Mouse (Mus musculus): ENCODE data around the gene Wdtc1. TPM values are rescaled to one million over a fixed set of nuclear protein-coding genes. Genes with fewer than 3 reads are reported as not detected.

The Wdtc1 gene
- polyA plus RNA-seq, 1 experiment from 2014 or later, result 11.9 TPM

DNA sequence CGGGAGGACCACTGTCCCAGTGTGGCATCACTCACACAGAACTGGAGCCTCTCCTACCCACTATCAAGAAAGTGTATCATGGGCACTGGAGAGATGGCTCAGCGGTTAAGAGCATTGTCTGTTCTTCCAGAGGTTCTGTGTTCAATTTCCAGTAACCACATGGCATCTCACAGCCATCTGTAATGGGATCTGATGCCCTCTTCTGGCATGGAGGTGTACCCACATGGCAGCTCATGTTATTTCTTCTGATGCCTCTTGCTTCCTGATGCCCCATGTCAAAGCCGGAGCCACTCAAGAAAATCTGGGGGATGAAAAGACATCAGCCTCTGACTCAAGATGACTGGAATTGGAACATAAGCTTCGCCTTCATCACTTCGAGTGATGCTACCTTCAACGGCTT is 7.6 kb downstream of the Wdtc1 start:
- WGBS, result 82% methylated on average over 6 of the region's 6 CpGs
- no peaks in the 10 kb centered on the region for H3K9me3 ChIP-seq
- H3K4me3 ChIP-seq, result no peak overlapping the region
- no peaks in the 10 kb centered on the region for H3K4me1 ChIP-seq
- no peaks in the 10 kb centered on the region for H3K36me3 ChIP-seq
- no peak overlapping the region for H3K9ac ChIP-seq
- H3K4me2 ChIP-seq, result no peak overlapping the region
- ATAC-seq (ENCODE audit: extremely low read depth, insufficient number of reproducible peaks, low FRiP score, low TSS enrichment), result no peak
- no peak overlapping the region for H3K27ac ChIP-seq (replicated peaks)
- peaks cover 11% of the 10 kb centered on the region; the same call in 1 of the 2 replicates for H3K27me3 ChIP-seq (replicated peaks)

DNA sequence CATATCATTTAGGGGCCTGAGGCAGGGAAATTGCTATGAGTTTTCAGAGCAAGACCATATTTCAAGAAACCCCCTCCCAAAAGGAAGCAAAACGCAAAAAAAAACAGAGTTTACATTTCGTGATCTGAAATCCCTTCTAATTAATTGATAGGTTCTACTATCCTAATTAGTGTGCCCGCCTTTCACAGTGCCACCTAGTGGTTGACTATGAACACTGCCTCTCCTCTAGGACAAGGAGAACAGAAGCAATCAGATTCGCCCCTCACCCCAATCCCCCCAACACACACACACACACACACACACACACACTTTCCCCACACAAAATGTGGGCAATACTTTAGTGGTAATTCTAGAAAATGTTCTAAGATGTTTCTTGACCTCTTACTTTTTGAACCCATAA is 9.2 kb downstream of the Wdtc1 start:
- no peaks in the 10 kb centered on the region for H3K36me3 ChIP-seq
- H3K9me3 ChIP-seq, result no peaks in the 10 kb centered on the region
- H3K9ac ChIP-seq, result no peak overlapping the region
- peaks cover 3% of the 10 kb centered on the region; the same call in 1 of the 2 replicates for H3K4me1 ChIP-seq
- no peak overlapping the region for H3K27ac ChIP-seq (replicated peaks)
- 8% methylated on average over 4 of the region's 4 CpGs for WGBS
- no peak overlapping the region for H3K4me2 ChIP-seq
- no peak overlapping the region for H3K4me3 ChIP-seq
- peaks cover 11% of the 10 kb centered on the region; the same call in 1 of the 2 replicates for H3K27me3 ChIP-seq (replicated peaks)
- ATAC-seq (ENCODE audit: extremely low read depth, insufficient number of reproducible peaks, low FRiP score, low TSS enrichment), result no peak

DNA sequence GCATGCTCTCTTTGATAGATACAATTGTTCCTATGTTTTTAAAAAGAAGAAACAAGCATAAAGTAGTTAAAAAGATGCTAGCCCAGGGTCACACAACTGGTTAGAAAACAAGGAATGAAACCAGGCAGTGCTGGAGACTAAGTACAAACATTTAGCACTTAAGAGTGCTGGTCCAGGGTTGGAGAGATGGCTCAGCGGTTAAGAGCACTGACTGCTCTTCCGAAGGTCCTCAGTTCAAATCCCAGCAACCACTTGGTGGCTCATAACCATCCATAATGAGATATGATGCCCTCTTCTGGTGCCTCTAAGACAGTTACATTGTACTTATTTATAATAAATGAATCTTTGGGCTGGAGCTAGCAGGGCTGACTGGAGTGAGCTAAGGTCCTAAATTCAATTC is 13.1 kb downstream of the Wdtc1 start:
- Histone ChIP-seq H3K27me3 (replicated peaks) (peaks cover 11% of the 10 kb centered on the region; the same call in 1 of the 2 replicates), H3K4me1 (peaks cover 14% of the 10 kb centered on the region), H3K27ac (replicated peaks) (no peak overlapping the region), H3K4me3 (no peak overlapping the region), H3K9ac (no peak overlapping the region), H3K9me3 (no peaks in the 10 kb centered on the region), H3K36me3 (peaks cover 1% of the 10 kb centered on the region; the same call in 1 of the 2 replicates), H3K4me2 (no peak overlapping the region)
- no peak for ATAC-seq (ENCODE audit: extremely low read depth, insufficient number of reproducible peaks, low FRiP score, low TSS enrichment)
- 80% methylated on average over 2 of the region's 2 CpGs for WGBS

DNA sequence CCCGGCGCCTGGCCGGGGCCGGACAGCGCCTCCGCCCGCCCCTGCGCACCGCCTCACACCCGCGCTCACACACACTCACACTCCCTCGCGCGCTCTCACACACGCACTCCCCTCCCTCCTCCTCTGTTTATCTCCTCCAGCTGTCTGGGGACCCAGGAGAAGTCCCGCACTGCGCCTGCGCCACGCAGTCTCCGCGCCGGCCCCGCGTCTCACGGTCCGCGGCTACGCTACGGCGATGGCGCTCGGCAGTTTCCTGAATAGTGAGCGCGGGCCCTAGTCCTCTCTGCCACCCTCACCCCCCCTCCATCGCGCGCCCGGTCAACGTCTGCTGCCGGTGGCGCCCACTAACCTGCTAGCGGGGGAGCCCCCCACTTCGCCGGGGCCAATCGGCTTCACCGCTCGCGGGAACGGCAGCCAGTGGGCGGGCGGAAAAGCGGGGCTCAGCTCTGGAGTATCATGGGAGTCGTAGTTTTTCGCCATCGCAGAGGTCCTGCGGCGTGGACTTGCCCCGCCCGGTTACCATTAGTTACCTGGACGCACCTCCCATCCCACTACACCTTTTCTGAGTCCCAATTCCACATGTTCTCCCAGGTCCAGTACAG is 14.0 kb downstream of the Wdtc1 start:
- peaks cover 11% of the 10 kb centered on the region; the same call in 1 of the 2 replicates for H3K27me3 ChIP-seq (replicated peaks)
- under 1% methylated on average over 55 of the region's 60 CpGs for WGBS

DNA sequence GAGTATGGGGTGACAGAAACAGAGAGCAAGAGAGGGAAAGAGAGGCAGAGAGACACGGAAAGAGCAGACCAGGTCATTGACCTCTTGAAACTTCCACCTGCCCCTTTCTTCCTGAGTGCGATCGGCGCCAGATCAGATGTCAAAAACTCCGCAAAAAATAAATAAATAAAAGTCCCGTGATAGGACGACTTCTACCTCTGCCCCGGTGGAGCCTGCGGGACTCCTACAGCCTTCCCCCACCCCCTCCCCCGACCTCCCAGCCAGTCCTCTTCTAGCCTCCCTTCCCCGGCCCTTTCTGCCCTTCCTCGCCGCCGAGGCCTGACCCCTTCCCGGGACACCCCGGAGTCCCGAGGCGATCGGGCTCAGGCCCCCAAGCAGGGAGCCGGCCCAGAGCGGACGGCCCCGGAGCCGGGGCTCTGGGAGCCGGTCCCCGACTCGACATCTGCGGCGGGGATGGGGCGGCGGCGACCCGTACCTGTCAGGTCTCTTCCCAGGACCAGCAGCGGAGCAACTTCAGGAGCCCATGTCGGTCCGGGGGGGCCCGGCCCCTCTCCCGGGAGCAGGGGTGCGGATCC is 14.7 kb downstream of the Wdtc1 start:
- ATAC-seq (ENCODE audit: extremely low read depth, insufficient number of reproducible peaks, low FRiP score, low TSS enrichment), result no peak; the same call in 1 of the 2 replicates
- peak overlapping the region; percentile 87 for H3K4me2 ChIP-seq
- H3K27me3 ChIP-seq (replicated peaks), result peaks cover 11% of the 10 kb centered on the region; the same call in 1 of the 2 replicates
- H3K9me3 ChIP-seq, result no peaks in the 10 kb centered on the region
- H3K27ac ChIP-seq (replicated peaks), result peak overlapping the region; percentile 84
- WGBS, result 0% methylated on average over 39 of the region's 39 CpGs
- H3K4me1 ChIP-seq, result peaks cover 14% of the 10 kb centered on the region
- H3K9ac ChIP-seq, result peak overlapping the region; percentile 87
- peak overlapping the region; percentile 70 for H3K4me3 ChIP-seq
- H3K36me3 ChIP-seq, result peaks cover 4% of the 10 kb centered on the region; the same call in 1 of the 2 replicates

More for the DNA sequence above, 14.0 kb downstream of the Wdtc1 start:
- Histone ChIP-seq H3K4me3 (peak overlapping the region; percentile 70), H3K4me1 (peaks cover 14% of the 10 kb centered on the region), H3K4me2 (peak overlapping the region; percentile 87), H3K9ac (peak overlapping the region; percentile 87), H3K36me3 (peaks cover 4% of the 10 kb centered on the region; the same call in 1 of the 2 replicates), H3K9me3 (no peaks in the 10 kb centered on the region), H3K27ac (replicated peaks) (peak overlapping the region; percentile 84)
- peak; percentile 94 for ATAC-seq (ENCODE audit: extremely low read depth, insufficient number of reproducible peaks, low FRiP score, low TSS enrichment)

DNA sequence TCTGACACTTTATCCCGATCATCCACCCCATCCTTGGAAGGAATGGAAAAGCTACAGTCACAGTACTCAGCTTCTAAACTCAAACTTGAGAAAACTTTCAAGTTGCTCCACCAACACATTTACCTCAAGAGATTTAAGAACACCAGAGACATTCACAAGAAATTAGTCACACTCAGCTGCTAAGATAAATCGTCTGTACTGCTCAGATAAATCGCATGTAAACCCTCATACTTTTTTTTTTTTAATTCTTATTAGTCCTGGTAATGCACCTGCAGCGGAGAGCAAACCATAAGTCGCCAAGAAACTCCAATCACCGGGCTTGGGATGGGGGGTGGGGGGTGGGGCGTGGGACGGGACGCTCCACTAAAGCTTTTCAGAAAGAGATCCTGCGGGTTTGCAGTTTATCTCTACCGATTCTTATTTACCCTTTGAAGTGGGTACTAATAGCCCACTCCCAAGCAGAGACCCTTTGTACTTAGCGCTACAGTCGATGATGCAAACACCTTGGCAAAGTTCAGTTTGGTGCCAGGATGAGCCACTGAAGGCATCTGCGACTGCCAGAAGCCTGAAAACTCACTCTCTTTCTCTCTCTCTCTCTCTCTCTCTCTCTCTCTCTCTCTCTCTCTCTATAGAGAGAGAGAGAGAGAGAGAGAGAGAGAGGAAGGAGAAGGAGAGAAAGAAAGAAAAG is 15.3 kb downstream of the Wdtc1 start:
- Histone ChIP-seq H3K27me3 (replicated peaks) (peaks cover 9% of the 10 kb centered on the region; the same call in 1 of the 2 replicates), H3K4me1 (peaks cover 16% of the 10 kb centered on the region), H3K9me3 (no peaks in the 10 kb centered on the region), H3K36me3 (peaks cover 4% of the 10 kb centered on the region; the same call in 1 of the 2 replicates), H3K4me2 (peak overlapping the region; percentile 87), H3K27ac (replicated peaks) (0 out of 2 replicates have a peak overlapping the region, but pooled peaks have one; percentile 84), H3K4me3 (peak overlapping the region; percentile 70), H3K9ac (peak overlapping the region; percentile 87)
- ATAC-seq (ENCODE audit: extremely low read depth, insufficient number of reproducible peaks, low FRiP score, low TSS enrichment), result no peak
- WGBS, result 12% methylated on average over 14 of the region's 14 CpGs

DNA sequence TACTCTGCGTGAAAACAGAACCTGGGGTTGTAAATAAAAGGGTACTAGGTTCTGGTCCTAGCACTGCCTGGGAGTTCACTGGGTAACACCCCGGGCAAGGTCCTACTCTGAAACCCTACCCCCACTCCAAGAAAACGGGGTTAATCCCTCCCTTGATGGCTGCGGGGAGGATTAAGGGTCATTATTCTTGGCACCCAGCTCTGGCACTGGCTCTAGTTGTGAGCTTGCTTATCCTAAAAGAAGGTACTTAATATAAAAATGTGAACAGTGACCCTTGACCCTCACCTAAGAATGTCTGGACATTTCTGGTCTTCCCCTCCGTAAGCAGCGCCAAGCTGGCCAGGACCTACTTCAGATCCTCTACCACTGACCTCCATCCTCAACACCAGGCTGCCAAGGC is 20.0 kb downstream of the Wdtc1 start:
- H3K4me2 ChIP-seq, result no peak overlapping the region
- H3K27ac ChIP-seq (replicated peaks), result no peak overlapping the region
- H3K4me3 ChIP-seq, result no peak overlapping the region
- no peaks in the 10 kb centered on the region for H3K9me3 ChIP-seq
- ATAC-seq (ENCODE audit: extremely low read depth, insufficient number of reproducible peaks, low FRiP score, low TSS enrichment), result no peak
- no peak overlapping the region for H3K9ac ChIP-seq
- peaks cover 13% of the 10 kb centered on the region for H3K4me1 ChIP-seq
- no peaks in the 10 kb centered on the region for H3K27me3 ChIP-seq (replicated peaks)
- H3K36me3 ChIP-seq, result peaks cover 4% of the 10 kb centered on the region; the same call in 1 of the 2 replicates
- 62% methylated on average over 6 of the region's 6 CpGs for WGBS

DNA sequence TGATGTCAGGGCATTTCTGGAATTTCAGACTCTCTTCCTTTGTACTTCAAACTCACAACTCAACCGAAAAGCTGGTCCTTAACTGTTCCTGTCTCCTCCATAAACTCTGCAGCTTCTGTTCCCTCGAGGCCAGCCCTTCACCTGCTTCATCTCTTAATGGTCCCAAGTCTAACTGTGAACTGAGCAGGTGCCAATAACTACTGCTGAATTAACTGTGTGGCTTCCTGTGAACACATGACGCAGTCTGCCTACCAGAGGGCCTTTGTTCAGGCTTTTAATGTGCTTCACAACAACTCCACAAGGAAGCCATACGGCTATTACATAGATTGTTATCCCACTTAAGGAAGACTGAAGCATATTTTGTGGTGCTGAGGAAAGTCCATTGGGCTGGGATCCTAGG is 23.0 kb downstream of the Wdtc1 start:
- H3K4me1 ChIP-seq, result peaks cover 9% of the 10 kb centered on the region
- WGBS, result 80% methylated on average over 4 of the region's 4 CpGs
- no peak overlapping the region for H3K4me2 ChIP-seq
- ATAC-seq (ENCODE audit: extremely low read depth, insufficient number of reproducible peaks, low FRiP score, low TSS enrichment), result no peak
- no peak overlapping the region for H3K4me3 ChIP-seq
- H3K27me3 ChIP-seq (replicated peaks), result no peaks in the 10 kb centered on the region
- no peaks in the 10 kb centered on the region for H3K9me3 ChIP-seq
- H3K9ac ChIP-seq, result no peak overlapping the region
- no peak overlapping the region for H3K27ac ChIP-seq (replicated peaks)
- H3K36me3 ChIP-seq, result peaks cover 3% of the 10 kb centered on the region; the same call in 1 of the 2 replicates

DNA sequence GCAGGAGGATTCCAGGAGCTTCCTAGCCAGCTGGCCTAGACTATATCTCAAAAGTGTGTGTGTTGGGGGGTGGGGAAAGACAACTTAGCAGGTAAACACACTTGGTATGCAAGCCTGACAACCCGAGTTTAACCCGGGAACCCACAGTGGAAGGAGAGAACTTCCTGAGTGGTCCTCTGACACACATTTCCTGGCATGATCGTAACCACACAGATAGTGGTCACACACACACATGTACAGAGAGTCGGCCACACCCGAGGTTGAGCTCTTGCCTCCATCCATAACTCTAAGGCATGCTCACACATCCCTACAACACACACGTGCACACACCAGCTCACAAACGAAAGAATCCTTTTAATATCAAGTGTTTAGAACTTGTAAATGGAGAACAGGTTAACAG is 25.2 kb downstream of the Wdtc1 start:
- Histone ChIP-seq H3K4me3 (no peak overlapping the region), H3K27me3 (replicated peaks) (no peaks in the 10 kb centered on the region), H3K4me1 (peaks cover 6% of the 10 kb centered on the region), H3K36me3 (peaks cover 8% of the 10 kb centered on the region), H3K9ac (no peak overlapping the region), H3K4me2 (no peak overlapping the region), H3K27ac (replicated peaks) (no peak overlapping the region), H3K9me3 (no peaks in the 10 kb centered on the region)
- 59% methylated on average over 7 of the region's 7 CpGs for WGBS
- no peak for ATAC-seq (ENCODE audit: extremely low read depth, insufficient number of reproducible peaks, low FRiP score, low TSS enrichment)

DNA sequence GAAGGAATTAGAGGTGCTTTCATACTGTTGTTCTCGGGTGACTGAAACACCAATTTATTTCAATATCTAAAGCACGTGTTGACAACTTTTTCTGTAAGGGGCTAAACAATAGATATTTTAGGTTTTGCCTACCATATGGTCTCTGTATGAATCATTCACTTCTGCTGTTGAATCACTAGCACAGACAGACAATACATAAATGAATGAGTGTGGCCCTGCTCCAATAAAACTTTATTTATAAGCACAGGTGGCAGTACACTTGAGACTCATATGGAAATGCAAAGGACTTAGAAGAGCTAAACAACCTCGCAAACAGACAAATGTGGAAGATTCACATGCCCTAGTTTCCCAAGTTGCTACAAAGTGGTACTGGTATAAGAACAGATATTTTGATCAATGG is 33.6 kb downstream of the Wdtc1 start:
- H3K36me3 ChIP-seq, result peaks cover 49% of the 10 kb centered on the region
- no peaks in the 10 kb centered on the region for H3K4me1 ChIP-seq
- no peaks in the 10 kb centered on the region for H3K9me3 ChIP-seq
- H3K27ac ChIP-seq (replicated peaks), result no peak overlapping the region
- WGBS, result 87% methylated on average over 3 of the region's 3 CpGs
- no peaks in the 10 kb centered on the region for H3K27me3 ChIP-seq (replicated peaks)
- no peak for ATAC-seq (ENCODE audit: extremely low read depth, insufficient number of reproducible peaks, low FRiP score, low TSS enrichment)
- H3K9ac ChIP-seq, result no peak overlapping the region
- no peak overlapping the region for H3K4me2 ChIP-seq
- H3K4me3 ChIP-seq, result no peak overlapping the region

DNA sequence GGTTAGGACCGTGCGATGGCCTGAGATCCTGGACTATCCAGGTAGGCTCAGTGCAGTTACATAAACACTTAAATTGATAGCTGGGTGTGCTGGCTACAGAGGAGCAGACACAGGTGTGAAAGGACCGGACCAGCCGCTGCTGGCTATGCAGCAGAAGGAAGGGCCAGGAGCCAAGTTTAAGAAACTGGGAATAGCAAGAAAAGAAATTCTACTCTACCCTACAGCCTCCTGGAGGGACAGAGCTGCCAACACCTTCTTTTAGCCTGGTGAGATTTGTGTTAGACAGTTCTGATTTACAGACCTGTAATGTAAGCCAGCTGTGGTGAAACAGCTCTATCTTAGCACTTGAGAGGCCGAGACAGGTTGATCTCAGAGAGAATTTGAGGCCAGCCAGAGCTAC is 37.3 kb downstream of the Wdtc1 start:
- H3K4me2 ChIP-seq, result no peak overlapping the region
- H3K9ac ChIP-seq, result no peak overlapping the region
- no peak overlapping the region for H3K4me3 ChIP-seq
- H3K9me3 ChIP-seq, result no peaks in the 10 kb centered on the region
- ATAC-seq (ENCODE audit: extremely low read depth, insufficient number of reproducible peaks, low FRiP score, low TSS enrichment), result no peak
- no peaks in the 10 kb centered on the region for H3K27me3 ChIP-seq (replicated peaks)
- H3K4me1 ChIP-seq, result no peaks in the 10 kb centered on the region
- 82% methylated on average over 5 of the region's 5 CpGs for whole genome bisulfite sequencing
- H3K36me3 ChIP-seq, result peaks cover 49% of the 10 kb centered on the region
- no peak overlapping the region for H3K27ac ChIP-seq (replicated peaks)
